Mouse (Mus musculus) heart, postnatal 14 days (tissue): ENCODE results near the gene Bfsp2. TPM values are rescaled to one million over a fixed set of nuclear protein-coding genes. Genes with fewer than 3 reads are reported as not detected.
"Not testable (repeated sequence)": the region's sequence is repeated elsewhere in the genome, so short reads cannot be mapped to it uniquely, and the experiment has no call there.

Experiments
- DNase-seq, 2 experiments: peaks; one replicate each; pipeline ENCODE4 v3.0.0; 2021 to 2022
- intact Hi-C: fragments of 180-260 bp; cut with DNase I; formaldehyde crosslinking; loops from one replicate; pipeline ENCODE4 v1.15.1; 2025
- total RNA-seq, 2 experiments: library from RNA; stranded (reverse); gene quantifications; 2 replicates each; pipeline ENCODE4 v1.2.3; 2021

Gene Bfsp2
- total RNA-seq, 2 experiments from 2014 or later: 0.65 TPM; not detected in 1

- DNase-seq: peak in 1 of 2 experiments; percentile 28
- intact Hi-C loops: no loop called here
Observed at GRCm38 (mm10) chr9:103432122-103432778, 48.0 kb downstream of the Bfsp2 start.

GRCm38 (mm10) chr9:103431718-103432117 lies 48.5 kb downstream of the Bfsp2 start:
- no peak for DNase-seq
- intact Hi-C loops: no loop called here

- DNase-seq: no peak
- intact Hi-C loops: no loop called here
Observed at GRCm38 (mm10) chr9:103430431-103431220, 49.6 kb downstream of the Bfsp2 start.

DNA sequence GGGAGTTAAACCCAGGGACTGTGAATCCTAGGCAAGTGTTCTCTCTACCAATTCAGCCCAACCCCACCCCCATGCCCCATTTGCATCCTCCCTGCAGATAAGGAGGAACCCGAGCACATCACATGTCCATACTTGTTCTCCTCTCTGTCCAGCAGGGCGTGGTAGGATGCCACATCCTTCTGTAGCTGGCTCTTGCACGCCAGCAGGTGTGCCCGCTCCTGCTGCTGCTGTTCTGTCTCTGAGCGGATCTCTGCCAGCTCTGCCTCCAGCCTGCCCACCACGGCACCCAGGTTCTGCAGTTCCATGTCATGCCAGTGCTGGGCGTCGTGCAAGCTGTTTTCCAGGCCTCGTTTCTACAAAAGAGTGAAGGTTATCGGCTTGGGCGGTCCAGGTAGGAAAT lies 53.8 kb downstream of the Bfsp2 start:
- intact Hi-C loops: no loop called here
- DNase-seq: no peak

- DNase-seq: no peak
- intact Hi-C loops: no loop called here
Observed at GRCm38 (mm10) chr9:103424869-103425268, 55.4 kb downstream of the Bfsp2 start.

- no peak for DNase-seq
- intact Hi-C loops: no loop called here
Observed at GRCm38 (mm10) chr9:103423951-103424350, 56.3 kb downstream of the Bfsp2 start.

DNA sequence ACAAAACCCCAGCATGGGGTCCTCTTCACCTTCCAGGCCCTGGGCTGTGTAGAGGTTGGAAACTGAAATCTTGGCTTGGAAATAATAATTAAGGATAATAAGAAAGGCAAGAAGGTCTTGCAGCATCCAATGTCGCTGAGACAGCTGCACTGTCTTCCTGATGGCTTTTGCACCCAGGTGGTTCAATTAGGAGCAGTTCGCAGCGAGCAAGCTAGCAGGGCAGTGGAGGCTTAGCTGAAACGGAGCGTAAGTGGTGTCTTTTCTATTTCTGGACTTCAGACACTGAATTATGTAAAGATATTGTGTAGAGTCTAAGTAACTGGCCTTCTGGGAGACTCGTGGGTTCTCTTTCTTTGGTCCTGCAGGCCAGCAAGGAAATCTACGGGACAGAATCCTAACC lies 56.8 kb downstream of the Bfsp2 start:
- intact Hi-C loops: no loop called here
- DNase-seq: no peak

DNA sequence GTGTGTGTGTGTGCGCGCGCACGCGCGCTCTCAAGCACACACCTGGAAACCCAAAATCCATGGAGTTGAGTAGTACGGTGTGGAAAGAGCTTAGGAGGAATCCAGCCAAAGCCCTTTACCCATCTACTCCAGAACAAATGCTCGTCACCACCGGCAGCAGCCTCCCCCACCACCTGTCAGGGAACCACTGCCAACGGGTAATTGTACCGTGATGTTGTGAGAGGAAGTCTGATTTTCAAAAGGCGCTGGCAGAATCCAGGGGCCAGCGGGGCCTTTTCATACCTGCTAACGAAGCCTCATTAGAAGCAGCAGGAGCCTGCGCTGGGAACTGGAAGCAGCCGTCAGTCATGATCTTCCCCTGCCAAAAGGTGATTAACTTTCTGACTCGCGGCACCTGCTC lies 57.4 kb downstream of the Bfsp2 start:
- DNase-seq: no peak
- intact Hi-C loops: no loop called here

GRCm38 (mm10) chr9:103420844-103421243 lies 59.4 kb downstream of the Bfsp2 start:
- intact Hi-C loops: no loop called here

DNA sequence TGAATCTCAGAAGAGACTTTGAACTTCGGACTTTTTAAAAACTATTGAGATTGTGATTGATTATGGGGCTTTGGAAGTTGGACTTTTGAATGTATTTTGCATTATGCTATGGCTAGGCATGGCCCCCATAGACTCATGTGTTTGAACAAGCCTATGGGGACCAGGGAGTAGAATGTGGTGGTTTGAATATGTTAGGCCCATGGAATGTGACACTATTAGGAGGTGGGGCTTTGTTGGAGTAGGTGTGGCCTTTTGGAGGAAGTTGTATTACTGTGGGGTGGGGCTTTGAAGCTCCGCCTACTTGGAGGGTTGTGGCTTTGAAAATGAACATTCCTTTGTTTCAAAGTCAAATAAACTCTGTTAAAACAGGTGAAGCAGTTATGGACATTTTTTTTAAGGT lies 61.4 kb downstream of the Bfsp2 start:
- intact Hi-C loops: no loop called here
- DNase-seq: no peak

More at GRCm38 (mm10) chr9:103420844-103421243, 59.4 kb downstream of the Bfsp2 start:
- no peak for DNase-seq

- DNase-seq, intact Hi-C loops: not testable (repeated sequence)
Observed at GRCm38 (mm10) chr9:103418267-103418666, 62.0 kb downstream of the Bfsp2 start.

GRCm38 (mm10) chr9:103413457-103413856 lies 66.8 kb downstream of the Bfsp2 start:
- no peak for DNase-seq
- intact Hi-C loops: no loop called here

DNA sequence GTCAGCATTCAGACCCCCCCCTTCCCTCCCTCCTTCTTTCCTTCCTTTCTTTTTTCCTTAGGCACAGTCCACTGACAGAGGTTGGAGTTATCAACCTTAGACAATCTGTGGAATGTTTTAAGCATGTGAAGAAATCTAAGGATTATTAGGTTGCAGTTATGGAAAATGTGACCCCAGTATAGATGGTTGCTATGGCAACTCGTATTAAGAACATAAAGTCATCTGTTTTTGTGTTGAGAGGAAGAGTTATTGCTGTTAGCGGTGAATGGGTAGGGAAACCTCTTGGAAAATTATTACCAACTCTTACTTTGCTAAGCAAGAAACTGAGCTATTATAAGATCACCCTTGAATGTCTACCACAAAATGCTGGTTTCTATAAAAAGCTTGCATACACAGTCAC lies 71.1 kb downstream of the Bfsp2 start:
- DNase-seq: no peak
- intact Hi-C loops: no loop called here

DNA sequence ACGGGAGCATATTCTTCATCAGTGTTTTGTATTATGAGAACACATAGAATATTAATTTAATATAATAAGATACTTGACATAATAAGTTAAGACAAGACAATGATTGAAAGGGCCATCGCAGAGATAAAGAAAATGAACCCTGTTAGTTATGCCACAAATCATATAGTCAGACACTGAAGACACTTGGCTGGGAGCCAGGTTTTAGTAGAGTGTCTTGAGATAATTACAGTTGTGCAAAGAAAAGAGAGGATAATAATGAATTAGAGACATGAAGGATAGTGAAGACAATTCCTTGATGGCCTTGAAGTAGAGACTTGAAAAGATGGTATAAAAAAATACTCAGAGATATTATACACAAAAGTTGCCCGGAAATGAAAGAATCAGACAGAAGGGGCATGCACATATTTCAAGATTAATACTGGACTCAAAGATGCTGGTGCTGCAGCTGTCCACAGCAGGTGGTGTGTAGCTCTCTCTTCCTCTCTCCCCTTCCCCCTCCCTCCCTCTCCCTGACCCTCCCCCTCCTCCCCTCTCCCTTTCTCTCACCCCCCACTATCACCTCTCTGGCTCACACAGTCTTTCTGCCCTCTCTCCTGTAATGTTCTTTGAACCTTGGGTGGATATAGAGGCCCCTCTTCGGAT lies 72.0 kb downstream of the Bfsp2 start:
- intact Hi-C loops: no loop called here
- DNase-seq: no peak

DNA sequence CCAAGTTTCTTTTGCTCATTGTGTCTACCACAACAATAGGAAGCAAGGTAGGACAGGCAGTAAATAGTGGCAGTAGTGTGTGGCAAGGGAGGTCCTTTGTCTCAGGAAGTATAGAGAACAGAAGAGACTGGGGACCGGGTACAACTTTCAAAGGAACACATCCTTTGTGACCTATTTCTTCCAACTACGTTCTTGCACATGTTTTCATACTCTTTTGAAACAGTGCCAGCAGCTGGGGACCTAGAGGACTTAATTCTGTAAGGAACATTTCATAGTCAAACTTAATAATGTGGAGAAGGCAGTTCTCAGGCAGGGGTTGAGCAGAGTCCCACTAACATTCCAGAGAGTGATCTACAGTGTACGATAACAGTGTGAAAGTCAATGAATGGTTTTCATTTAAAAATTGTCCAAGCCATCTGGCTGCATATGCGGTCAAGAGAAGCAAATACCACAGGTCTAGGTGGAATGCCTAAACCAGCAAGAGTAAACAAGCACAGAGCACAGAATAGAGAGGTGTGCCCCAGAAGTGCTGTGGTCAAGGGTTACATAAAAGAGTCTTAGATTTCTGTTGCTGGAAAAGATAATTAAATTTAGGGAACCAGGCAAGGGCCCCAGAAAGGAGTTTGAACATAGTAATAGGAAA lies 76.8 kb downstream of the Bfsp2 start:
- intact Hi-C loops: no loop called here

GRCm38 (mm10) chr9:103398509-103399157 lies 81.6 kb downstream of the Bfsp2 start:
- DNase-seq: peak; percentile 10 to 16
- intact Hi-C loops: no loop called here

More for the DNA sequence above, 76.8 kb downstream of the Bfsp2 start:
- no peak for DNase-seq

- DNase-seq: no peak
- intact Hi-C loops: no loop called here
Observed at GRCm38 (mm10) chr9:103393256-103393655, 87.0 kb downstream of the Bfsp2 start.

DNA sequence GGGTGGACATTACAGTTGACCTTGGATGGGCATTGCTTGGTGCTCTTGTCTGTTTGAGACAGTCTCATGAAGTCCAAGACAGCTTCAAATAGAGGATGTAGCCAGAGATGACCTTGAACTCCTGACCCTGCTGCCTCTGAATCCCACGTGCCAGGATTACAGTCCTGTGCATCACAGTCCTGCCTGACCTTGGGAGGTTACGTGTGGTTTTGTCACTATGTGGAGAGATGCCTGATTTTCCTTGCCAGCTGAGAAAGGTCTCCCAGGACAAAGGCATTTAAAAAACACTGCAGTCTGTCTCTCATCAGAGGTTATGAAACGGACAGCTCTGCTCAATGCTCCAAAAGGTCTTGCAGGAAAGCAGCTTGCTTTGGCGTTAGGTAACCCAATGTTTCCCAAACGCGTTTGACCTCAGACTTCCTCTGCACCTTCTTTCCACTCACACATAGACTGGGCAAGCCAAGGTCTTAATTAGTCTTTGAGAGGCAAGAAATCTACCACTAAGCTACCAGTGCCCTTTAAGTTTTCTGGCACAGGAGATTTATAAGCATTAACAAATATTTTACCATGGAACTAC lies 88.3 kb downstream of the Bfsp2 start:
- intact Hi-C loops: no loop called here
- no peak for DNase-seq

DNA sequence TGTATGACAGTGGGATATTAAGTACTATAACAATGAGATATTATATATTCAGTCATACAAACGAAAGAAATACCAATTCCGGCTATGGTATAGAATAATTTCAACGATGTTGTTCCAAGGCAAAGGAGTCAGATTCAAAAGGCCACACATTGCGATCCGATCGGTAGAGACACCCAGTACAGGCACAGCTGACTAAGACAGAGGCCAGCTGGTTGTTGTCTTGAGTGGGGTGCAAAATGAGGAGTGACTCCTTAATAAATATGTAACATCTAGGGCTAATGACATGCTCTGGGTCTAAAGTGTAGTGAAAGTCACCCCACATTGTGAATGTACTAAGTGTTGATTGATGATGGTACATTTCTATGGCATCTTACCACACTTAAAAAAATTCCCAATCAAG lies 91.0 kb downstream of the Bfsp2 start:
- no peak for DNase-seq
- intact Hi-C loops: no loop called here

GRCm38 (mm10) chr9:103387011-103387653 lies 93.1 kb downstream of the Bfsp2 start:
- intact Hi-C loops: no loop called here
- no peak for DNase-seq
